Mouse (Mus musculus): ENCODE measurements around the gene Msi2.

Gene Msi2

GRCm38 (mm10) chr11:88728508-88728890 lies 10.2 kb upstream of the Msi2 start:
- Histone ChIP-seq H3K36me3 (ENCODE audit: insufficient read depth, low read length) (no peaks in the 10 kb centered on the region), H3K4me1 (replicated peaks; ENCODE audit: low read depth, low read length) (peaks cover 28% of the 10 kb centered on the region), H3K9me3 (ENCODE audit: low read length) (no peaks in the 10 kb centered on the region), H3K4me3 (replicated peaks; ENCODE audit: low read length) (peak overlapping the region; percentile 59), H3K27me3 (ENCODE audit: insufficient read depth, low read length) (peaks cover 2% of the 10 kb centered on the region; the same call in 1 of the 2 replicates)
- TF ChIP-seq POU5F1 (IDR thresholded peaks at IDR 0.05; ENCODE audit: borderline replicate concordance, low read length) (no peak), CTCF (conservative IDR thresholded peaks at IDR 0.05; ENCODE audit: low read length) (peak; percentile 61)

- Histone ChIP-seq H3K36me3 (ENCODE audit: insufficient read depth, low read length) (no peaks in the 10 kb centered on the region), H3K4me1 (replicated peaks; ENCODE audit: low read depth, low read length) (peaks cover 28% of the 10 kb centered on the region), H3K4me3 (replicated peaks; ENCODE audit: low read length) (peak overlapping the region; percentile 59), H3K9me3 (ENCODE audit: low read length) (no peaks in the 10 kb centered on the region), H3K27me3 (ENCODE audit: insufficient read depth, low read length) (peaks cover 2% of the 10 kb centered on the region; the same call in 1 of the 2 replicates)
- TF ChIP-seq NANOG (IDR thresholded peaks at IDR 0.05; ENCODE audit: borderline replicate concordance, low read length) (no peak), POU5F1 (IDR thresholded peaks at IDR 0.05; ENCODE audit: borderline replicate concordance, low read length) (no peak), CTCF (conservative IDR thresholded peaks at IDR 0.05; ENCODE audit: low read length) (no peak)
Observed at GRCm38 (mm10) chr11:88727768-88728507, 9.6 kb upstream of the Msi2 start.

- peaks cover 2% of the 10 kb centered on the region; the same call in 1 of the 2 replicates for H3K27me3 ChIP-seq (ENCODE audit: insufficient read depth, low read length)
- peaks cover 46% of the 10 kb centered on the region for H3K4me1 ChIP-seq (replicated peaks; ENCODE audit: low read depth, low read length)
- no peak overlapping the region for H3K4me3 ChIP-seq (replicated peaks; ENCODE audit: low read length)
- TF ChIP-seq CTCF (conservative IDR thresholded peaks at IDR 0.05; ENCODE audit: low read length) (no peak), NANOG (IDR thresholded peaks at IDR 0.05; ENCODE audit: borderline replicate concordance, low read length) (no peak), POU5F1 (IDR thresholded peaks at IDR 0.05; ENCODE audit: borderline replicate concordance, low read length) (no peak)
- no peaks in the 10 kb centered on the region for H3K36me3 ChIP-seq (ENCODE audit: insufficient read depth, low read length)
- no peaks in the 10 kb centered on the region for H3K9me3 ChIP-seq (ENCODE audit: low read length)
Observed at GRCm38 (mm10) chr11:88721144-88721636, 2.9 kb upstream of the Msi2 start.

GRCm38 (mm10) chr11:88720261-88721143 lies 2.2 kb upstream of the Msi2 start:
- peaks cover 2% of the 10 kb centered on the region; the same call in 1 of the 2 replicates for H3K27me3 ChIP-seq (ENCODE audit: insufficient read depth, low read length)
- peak overlapping the region; percentile 23; the same call in 1 of the 2 replicates for H3K4me3 ChIP-seq (replicated peaks; ENCODE audit: low read length)
- no peaks in the 10 kb centered on the region for H3K36me3 ChIP-seq (ENCODE audit: insufficient read depth, low read length)
- H3K4me1 ChIP-seq (replicated peaks; ENCODE audit: low read depth, low read length), result peaks cover 53% of the 10 kb centered on the region
- no peaks in the 10 kb centered on the region for H3K9me3 ChIP-seq (ENCODE audit: low read length)
- no peak for TF ChIP-seq NANOG (IDR thresholded peaks at IDR 0.05; ENCODE audit: borderline replicate concordance, low read length)
- TF ChIP-seq CTCF (conservative IDR thresholded peaks at IDR 0.05; ENCODE audit: low read length), result no peak
- no peak for TF ChIP-seq POU5F1 (IDR thresholded peaks at IDR 0.05; ENCODE audit: borderline replicate concordance, low read length)

DNA sequence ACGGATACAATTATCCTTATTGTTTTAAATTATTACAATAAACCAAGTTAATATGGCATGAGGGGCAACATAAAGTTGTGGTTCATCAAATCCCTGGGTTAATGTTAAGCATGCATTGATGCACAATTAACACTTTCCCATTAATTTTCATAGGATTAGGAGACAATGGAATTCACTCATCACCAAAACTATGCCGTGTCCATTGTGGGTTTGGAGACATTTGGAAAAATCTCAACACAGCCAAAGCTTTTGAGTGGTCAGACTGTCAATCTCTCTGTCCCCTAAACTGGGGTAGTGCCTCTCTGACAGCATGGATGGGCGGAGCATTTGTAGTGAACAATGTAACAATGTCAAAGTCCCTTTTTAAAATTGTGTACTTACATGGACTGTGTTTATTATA lies 1.3 kb upstream of the Msi2 start:
- H3K4me1 ChIP-seq (replicated peaks; ENCODE audit: low read depth, low read length), result peaks cover 58% of the 10 kb centered on the region
- H3K36me3 ChIP-seq (ENCODE audit: insufficient read depth, low read length), result peaks cover 8% of the 10 kb centered on the region
- no peak for TF ChIP-seq POU5F1 (IDR thresholded peaks at IDR 0.05; ENCODE audit: borderline replicate concordance, low read length)
- no peak for TF ChIP-seq CTCF (conservative IDR thresholded peaks at IDR 0.05; ENCODE audit: low read length)
- no peak for TF ChIP-seq NANOG (IDR thresholded peaks at IDR 0.05; ENCODE audit: borderline replicate concordance, low read length)

DNA sequence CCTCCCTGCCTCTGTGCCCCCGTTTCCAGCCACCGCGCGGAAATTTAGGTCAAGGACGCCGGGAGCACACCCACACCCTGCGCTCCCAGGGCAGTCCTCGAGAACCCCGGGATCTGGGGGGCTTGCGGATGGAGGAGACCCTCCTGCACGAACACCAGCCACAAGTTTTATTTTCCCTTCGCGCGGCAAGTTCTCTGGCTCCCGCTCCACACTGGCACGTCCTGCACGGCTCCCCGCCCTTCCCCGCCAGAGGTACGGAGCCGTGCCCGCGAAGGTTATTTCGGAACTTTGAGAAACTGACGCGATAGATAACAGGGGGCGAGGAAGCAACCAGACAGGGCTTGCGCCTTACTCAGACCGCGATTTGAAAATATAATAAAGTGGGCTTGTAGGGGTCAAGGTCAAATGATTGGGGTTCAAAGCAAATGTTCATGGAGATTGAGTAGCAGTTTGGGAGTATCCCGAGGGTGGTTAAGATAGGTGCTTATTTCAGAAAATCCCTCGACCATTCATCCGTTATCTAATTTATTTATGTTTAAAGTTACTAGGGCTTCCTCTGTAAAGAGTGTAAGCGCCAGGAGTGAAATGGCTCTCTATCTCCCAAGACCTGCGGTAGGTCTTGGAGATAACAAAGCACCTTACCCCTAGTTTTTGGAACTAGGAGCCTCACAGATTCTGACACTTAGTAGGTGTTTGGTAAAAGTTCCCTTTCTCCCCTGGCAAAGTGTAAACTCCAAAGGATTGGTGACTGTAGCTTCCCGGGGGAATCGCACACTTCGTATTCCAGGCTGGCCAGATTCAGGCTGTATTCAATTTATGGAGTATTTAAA lies 668 bp upstream of the Msi2 start:
- Histone ChIP-seq H3K4me1 (replicated peaks; ENCODE audit: low read depth, low read length) (peaks cover 64% of the 10 kb centered on the region), H3K36me3 (ENCODE audit: insufficient read depth, low read length) (peaks cover 12% of the 10 kb centered on the region), H3K9me3 (ENCODE audit: low read length) (no peaks in the 10 kb centered on the region), H3K27me3 (ENCODE audit: insufficient read depth, low read length) (no peaks in the 10 kb centered on the region), H3K4me3 (replicated peaks; ENCODE audit: low read length) (peak overlapping the region; percentile 88)
- TF ChIP-seq POU5F1 (IDR thresholded peaks at IDR 0.05; ENCODE audit: borderline replicate concordance, low read length), result no peak
- no peak for TF ChIP-seq CTCF (conservative IDR thresholded peaks at IDR 0.05; ENCODE audit: low read length)
- TF ChIP-seq NANOG (IDR thresholded peaks at IDR 0.05; ENCODE audit: borderline replicate concordance, low read length), result no peak

More for the DNA sequence above, 1.3 kb upstream of the Msi2 start:
- H3K4me3 ChIP-seq (replicated peaks; ENCODE audit: low read length), result no peak overlapping the region
- H3K9me3 ChIP-seq (ENCODE audit: low read length), result no peaks in the 10 kb centered on the region
- peaks cover under 1% of the 10 kb centered on the region; the same call in 1 of the 2 replicates for H3K27me3 ChIP-seq (ENCODE audit: insufficient read depth, low read length)

GRCm38 (mm10) chr11:88717644-88718049 lies 666 bp downstream of the Msi2 start:
- peaks cover 23% of the 10 kb centered on the region for H3K36me3 ChIP-seq (ENCODE audit: insufficient read depth, low read length)
- H3K4me1 ChIP-seq (replicated peaks; ENCODE audit: low read depth, low read length), result peaks cover 75% of the 10 kb centered on the region
- no peaks in the 10 kb centered on the region for H3K27me3 ChIP-seq (ENCODE audit: insufficient read depth, low read length)
- H3K9me3 ChIP-seq (ENCODE audit: low read length), result no peaks in the 10 kb centered on the region
- TF ChIP-seq CTCF (conservative IDR thresholded peaks at IDR 0.05; ENCODE audit: low read length) (no peak), POU5F1 (IDR thresholded peaks at IDR 0.05; ENCODE audit: borderline replicate concordance, low read length) (no peak), NANOG (IDR thresholded peaks at IDR 0.05; ENCODE audit: borderline replicate concordance, low read length) (no peak)
- peak overlapping the region; percentile 88 for H3K4me3 ChIP-seq (replicated peaks; ENCODE audit: low read length)

All from E14TG2a.4 (cell line).